Mouse (Mus musculus): Measurements from ENCODE around the gene Tmco1.

GRCm38 (mm10) chr1:167357387-167357786 is 49.2 kb downstream of the Tmco1 start:
- no peak for TF ChIP-seq CTCF (IDR thresholded peaks at IDR 0.05)
- TF ChIP-seq POLR2A (IDR thresholded peaks at IDR 0.05; ENCODE audit: insufficient read depth, low read depth, low read length) = no peak
